Mouse (Mus musculus) left cerebral cortex, postnatal 14 days (tissue): ENCODE data around the gene Trarg1. TPM values are rescaled to one million over a fixed set of nuclear protein-coding genes. Genes with fewer than 3 reads are reported as not detected.

Experiments used
- DNase-seq, 2 experiments: peaks; one replicate each; pipeline ENCODE4 v3.0.0; 2021 to 2022; ENCODE audit warnings: low spot score in 2 of 2, mixed read lengths in 1 of 2
- intact Hi-C: fragments of 180-260 bp; cut with DNase I; formaldehyde crosslinking; loops from one replicate; pipeline ENCODE4 v1.15.1; 2025
- total RNA-seq, 2 experiments: library from RNA; stranded (reverse); gene quantifications; 2 replicates each; pipeline ENCODE4 v1.2.3; 2021

Gene Trarg1
- total RNA-seq, 2 experiments from 2014 or later, result 0.61 to 0.75 TPM

DNA sequence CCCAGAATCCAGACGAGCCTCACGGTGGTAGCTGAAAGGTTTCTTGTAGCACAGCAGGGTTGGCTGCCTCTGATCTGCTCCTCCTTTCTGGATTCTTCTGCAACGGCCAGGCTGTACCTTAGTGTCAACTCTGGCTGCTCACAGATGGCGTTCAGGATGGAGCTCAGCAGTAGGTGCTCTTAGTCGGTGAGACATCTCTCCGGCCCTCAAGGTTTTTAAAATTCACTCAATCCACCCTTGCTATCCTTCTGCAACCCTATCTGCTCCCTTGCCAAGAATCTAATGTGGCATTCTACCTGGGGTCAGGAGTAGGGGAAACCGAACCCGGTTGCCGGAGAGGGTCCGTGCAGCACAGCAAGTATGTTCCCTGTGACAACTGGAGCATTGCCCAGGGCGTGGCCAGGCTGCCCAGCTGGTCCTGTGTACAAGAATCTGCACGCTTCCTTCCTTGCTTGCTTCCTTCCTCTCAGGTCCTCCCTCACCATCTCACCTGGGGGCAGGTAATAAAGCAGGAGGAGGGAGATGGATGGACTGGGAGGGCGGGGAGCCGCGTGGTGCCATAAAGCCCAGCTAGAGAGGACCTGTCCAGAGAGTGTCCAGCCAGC lies 7.6 kb upstream of the Trarg1 start, which contains the start of gene Bhlha9:
Gene Bhlha9, plus strand, starts transcription at position 600 of the 605 bp plus-strand sequence.
- intact Hi-C loops, result loop anchor here (10.0 kb wide), 1 partner anchor 223 kb away; no protein-coding TSS in a partner anchor
- no peak for DNase-seq

DNA sequence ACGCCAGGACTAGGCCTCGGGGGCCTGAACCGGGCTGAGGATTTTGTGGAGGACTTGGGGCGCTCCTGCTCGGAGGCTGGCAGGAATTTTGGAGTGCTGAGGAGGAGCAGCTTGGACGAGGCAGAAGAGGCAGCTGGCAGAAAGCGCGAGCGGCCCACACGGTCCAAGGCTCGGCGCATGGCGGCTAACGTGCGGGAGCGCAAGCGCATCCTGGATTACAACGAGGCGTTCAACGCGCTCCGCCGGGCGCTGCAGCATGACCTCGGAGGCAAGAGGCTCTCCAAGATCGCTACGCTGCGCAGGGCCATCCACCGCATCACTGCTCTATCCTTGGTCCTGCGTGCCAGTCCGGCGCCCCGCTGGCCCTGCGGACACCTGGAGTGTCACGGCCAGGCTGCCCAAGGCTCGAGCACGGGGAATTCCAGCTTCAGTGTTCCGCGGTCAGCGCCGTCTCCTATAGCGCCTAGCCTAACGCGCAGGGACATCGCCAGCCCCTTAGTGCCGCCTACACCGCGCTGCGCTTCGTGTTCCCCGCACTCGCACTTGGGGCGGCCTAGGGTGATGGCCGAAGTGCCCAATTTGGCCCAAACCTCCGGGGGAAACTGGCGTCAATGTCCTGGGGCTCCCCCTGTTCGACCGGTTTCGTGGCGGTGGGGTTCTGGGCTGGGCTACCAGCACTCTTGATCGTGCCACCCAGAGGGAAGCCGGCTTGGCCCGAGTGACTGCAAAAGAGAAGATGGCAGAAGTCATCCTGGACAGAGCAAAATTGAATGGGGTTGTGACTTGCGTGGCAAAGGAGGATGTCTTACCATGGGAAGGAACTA lies 6.8 kb upstream of the Trarg1 start:
- intact Hi-C loops, result loop anchor here (10.0 kb wide), 1 partner anchor 222 kb away; no protein-coding TSS in a partner anchor
- DNase-seq, result peak; percentile 65 to 73

DNA sequence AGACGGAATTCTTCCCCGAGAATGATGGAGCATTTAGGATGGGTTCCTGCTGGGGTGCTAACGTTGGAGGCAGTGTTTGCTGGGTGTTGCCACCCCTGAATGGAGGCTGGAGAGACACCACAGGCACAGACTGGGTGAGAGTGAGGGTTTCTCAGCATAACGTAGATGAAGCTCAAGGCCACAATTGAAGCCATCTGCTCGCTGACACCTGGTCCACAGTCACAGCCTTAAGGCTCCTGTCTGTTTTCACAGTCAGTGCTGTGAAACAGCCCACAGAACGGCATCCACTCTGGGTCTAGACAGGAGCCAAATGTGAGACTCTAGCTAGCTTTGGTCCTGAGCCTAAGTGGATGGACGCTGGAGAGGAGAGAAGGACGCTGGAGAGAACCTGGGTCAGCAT lies 5.4 kb upstream of the Trarg1 start:
- no peak for DNase-seq
- intact Hi-C loops, result loop anchor here (10.0 kb wide), 1 partner anchor 221 kb away; no protein-coding TSS in a partner anchor

GRCm38 (mm10) chr11:76674704-76675103 lies 4.9 kb upstream of the Trarg1 start:
- DNase-seq, result no peak
- intact Hi-C loops, result loop anchor here (5.0 to 10.0 kb wide), 3 partner anchors 63 to 220 kb away; partner anchors contain the start of gene Gosr1

GRCm38 (mm10) chr11:76685604-76686003 lies 6.0 kb downstream of the Trarg1 start:
- DNase-seq, result no peak
- intact Hi-C loops, result no loop called here

DNA sequence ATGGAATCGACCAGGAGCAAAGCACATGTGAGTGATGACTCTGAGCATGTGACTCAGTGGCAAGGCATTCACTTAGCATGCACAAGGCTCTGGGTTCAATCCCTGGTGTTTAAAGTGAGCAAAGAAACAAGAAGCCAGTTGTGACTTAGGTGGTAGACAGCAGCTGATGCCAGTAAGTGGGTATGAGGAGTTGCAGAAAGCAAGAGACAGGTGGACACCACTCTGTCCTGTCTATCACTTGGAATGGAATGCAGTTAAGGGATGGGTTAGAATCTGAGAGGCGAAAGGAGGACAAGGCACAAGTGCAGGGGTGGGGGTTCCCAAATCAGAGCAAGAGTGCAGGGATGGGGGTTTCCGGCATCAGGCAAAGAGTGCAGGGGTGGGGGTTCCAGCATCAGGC lies 12.5 kb downstream of the Trarg1 start:
- intact Hi-C loops, result no loop called here

GRCm38 (mm10) chr11:76695810-76696209 lies 16.2 kb downstream of the Trarg1 start:
- peak; percentile 13 to 61 for DNase-seq
- intact Hi-C loops, result no loop called here

More for the DNA sequence above, 12.5 kb downstream of the Trarg1 start:
- no peak for DNase-seq

GRCm38 (mm10) chr11:76699626-76700025 lies 20.0 kb downstream of the Trarg1 start:
- DNase-seq, result no peak
- intact Hi-C loops, result no loop called here

DNA sequence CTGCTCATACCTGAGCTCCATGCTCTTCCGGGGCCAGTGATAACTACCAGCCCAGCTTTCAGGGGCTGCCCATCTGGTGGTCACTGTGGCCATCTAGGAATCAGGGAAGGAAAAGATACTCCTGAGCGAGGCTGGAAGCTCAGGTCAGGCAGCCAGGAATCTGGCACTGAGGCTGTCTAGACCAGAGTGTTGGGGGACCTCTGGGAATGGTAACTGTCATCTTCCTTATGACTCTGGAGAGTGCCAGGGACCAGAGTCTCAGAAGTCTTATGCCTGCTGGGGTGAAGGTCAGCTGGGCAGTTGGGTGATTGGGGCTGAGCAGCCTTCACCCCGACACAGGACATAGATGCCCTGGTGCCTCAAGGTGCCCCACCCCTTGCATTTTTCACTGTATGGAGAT lies 28.0 kb downstream of the Trarg1 start:
- intact Hi-C loops, result no loop called here
- DNase-seq, result no peak

DNA sequence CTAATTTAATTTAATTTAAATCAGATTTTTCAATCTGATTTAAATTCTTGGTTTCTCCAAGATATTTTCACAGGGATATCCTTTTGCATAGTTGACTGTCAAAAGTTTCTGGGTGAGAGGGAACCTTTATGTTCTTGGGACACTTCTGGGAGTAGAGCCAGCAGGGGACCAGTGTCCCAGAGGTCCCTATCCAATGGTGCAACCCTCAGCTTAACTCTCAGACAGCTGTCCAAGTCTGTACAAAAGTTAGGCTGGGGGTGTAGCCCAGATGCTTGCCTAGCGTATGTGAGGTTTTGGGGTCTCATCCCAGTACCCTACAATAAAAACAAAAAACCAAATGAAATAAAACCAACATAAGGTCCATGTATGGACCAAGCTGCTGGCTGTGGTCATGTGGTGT lies 28.5 kb downstream of the Trarg1 start:
- intact Hi-C loops, result no loop called here
- no peak for DNase-seq

DNA sequence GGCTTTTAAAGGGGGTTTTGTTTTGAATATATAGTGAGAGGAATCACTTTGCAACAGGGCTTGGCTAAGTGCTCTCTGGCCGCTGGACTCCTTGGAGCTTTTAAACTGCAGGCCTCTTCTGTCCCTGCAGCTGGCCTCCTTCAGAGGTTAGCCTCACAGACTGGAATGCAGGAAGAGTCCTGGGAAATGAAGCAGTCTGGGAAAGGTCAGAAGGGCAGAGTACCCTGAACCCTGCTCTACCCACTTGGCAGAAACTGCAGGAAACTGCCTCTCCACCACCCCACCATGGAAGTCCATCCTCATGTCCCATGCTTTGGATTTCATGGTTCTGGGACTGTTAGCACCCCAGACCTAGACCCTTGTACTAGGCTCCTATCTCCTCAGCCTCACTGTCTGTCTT lies 29.3 kb downstream of the Trarg1 start:
- DNase-seq, result no peak
- intact Hi-C loops, result no loop called here

- intact Hi-C loops, result no loop called here
- DNase-seq, result no peak
Observed at GRCm38 (mm10) chr11:76709625-76710452, 30.2 kb downstream of the Trarg1 start.

- no peak for DNase-seq
- intact Hi-C loops, result no loop called here
Observed at GRCm38 (mm10) chr11:76717000-76717399, 37.4 kb downstream of the Trarg1 start.

DNA sequence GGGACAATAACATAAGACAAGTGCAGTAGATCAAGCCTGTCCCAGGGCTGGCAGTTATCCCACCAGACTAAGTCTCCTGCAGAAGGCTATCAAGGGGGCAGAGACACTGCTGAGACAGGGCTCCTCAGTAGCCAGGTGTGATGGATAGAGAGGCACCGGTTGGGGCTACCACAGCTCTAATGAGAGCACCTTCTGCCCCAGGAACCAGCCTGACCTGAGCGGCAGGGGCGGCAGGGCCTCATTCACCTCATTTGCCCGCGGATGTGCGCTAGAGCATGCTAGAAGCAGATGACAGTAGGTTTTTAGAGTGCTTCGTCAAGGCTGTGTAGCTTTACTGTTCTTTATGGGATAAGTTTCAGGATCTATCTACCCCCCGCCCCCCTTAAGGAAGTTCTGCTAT lies 44.3 kb downstream of the Trarg1 start:
- DNase-seq, result no peak
- intact Hi-C loops, result no loop called here

DNA sequence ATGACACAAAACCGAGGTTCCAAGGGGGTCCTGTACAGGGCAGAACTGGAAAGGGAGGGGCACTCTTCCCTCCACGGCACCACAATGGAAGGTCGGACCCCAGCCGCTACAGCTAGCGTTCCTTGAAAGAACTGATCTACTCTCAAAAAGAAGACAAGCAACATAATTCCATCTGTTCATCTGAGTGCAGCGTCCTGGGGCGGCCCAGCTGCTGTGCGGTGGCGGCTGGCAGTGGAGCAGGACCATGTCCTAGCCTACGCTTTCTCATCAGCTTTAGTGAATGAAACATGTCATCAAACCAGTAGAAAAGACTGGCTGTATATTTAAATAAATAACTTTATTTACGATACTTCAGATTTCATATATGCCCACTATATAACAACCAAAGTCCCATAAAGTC lies 48.5 kb downstream of the Trarg1 start:
- DNase-seq, result no peak

GRCm38 (mm10) chr11:76730650-76731049 lies 51.0 kb downstream of the Trarg1 start:
- intact Hi-C loops, result no loop called here
- DNase-seq, result no peak

More for the DNA sequence above, 48.5 kb downstream of the Trarg1 start:
- intact Hi-C loops, result no loop called here

DNA sequence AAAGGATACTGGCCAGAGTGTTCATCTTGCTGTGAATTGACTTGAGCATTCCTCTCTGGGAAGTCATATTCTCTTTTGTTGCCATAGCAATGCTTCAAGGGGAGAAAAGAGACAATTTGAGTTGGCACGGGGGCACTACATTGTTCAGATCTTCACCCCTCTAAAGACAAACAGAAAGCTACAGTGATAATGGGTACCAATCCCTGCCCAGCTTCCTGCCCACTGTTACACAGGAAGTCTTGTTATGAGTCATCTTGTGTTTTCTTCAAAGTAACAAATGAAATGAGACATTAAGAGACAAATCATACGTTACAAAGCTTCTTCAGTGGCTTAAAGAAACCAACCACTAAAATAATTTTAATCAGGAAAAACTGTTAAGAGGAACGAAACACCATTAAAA lies 55.0 kb downstream of the Trarg1 start:
- DNase-seq, result no peak
- intact Hi-C loops, result no loop called here

- DNase-seq, result no peak
- intact Hi-C loops, result loop anchor here (5.0 kb wide), 1 partner anchor 59 kb away; the partner anchor contains the start of gene Trarg1
Observed at GRCm38 (mm10) chr11:76735753-76736324, 56.2 kb downstream of the Trarg1 start.

- intact Hi-C loops, result loop anchor here (5.0 kb wide), 1 partner anchor 62 kb away; the partner anchor contains the start of gene Trarg1
- peak in 1 of 2 experiments; percentile 10 for DNase-seq
Observed at GRCm38 (mm10) chr11:76739125-76739524, 59.5 kb downstream of the Trarg1 start.
